Mouse (Mus musculus) lung, adult 2 months (tissue): ENCODE measurements around the gene Vps33b.

Experiments
- CTCF ChIP-seq: fragments of 200-500 bp; IDR thresholded peaks from 2 replicates; pipeline ENCODE4 v1.5.1; 2011; ENCODE audit warnings: mild to moderate bottlenecking, low read length, control low read depth; ENCODE audit not compliant: insufficient read depth
- POLR2A ChIP-seq: fragments of 200-500 bp; IDR thresholded peaks from 2 replicates; pipeline ENCODE4 v1.6.1; 2011; ENCODE audit warnings: low read depth, mild to moderate bottlenecking, control low read depth, low read length, borderline replicate concordance; ENCODE audit errors: extremely low read depth

DNA sequence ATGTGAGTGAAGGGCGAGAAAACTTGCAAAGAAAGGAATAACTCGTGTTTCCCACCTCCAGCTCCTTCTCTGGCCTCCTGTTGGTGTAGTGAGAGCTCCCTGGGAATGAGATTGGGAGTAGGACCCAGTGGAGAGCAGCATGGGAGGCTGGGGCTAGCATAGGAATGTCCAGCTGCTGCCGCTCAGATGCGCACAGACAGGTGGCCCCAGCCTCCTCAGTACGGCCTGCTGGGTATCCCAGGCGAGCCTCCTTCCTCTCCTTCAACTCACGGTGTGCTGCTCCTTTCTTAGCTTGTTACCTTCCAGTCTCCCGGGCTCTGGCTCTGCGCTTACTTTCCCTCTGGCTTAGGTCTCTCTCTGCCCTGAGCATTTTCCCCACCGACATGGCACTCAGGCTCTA, 10.6 kb downstream of the Vps33b start:
- no peak for TF ChIP-seq POLR2A
- TF ChIP-seq CTCF = no peak
